Mouse (Mus musculus): ENCODE data around the gene Hsd17b2.

GRCm38 (mm10) chr8:117798066-117798465 is 96.4 kb downstream of the Hsd17b2 start:
- TF ChIP-seq CTCF (IDR thresholded peaks at IDR 0.05; ENCODE audit: control insufficient read depth, insufficient read depth, low read length) (no peak), POLR2A (IDR thresholded peaks at IDR 0.05; ENCODE audit: borderline replicate concordance, control insufficient read depth, low read depth, low read length) (no peak)

Data from bone marrow, adult 2 months (tissue).